Mouse (Mus musculus) cortical plate, adult 2 months (tissue): Measurements from ENCODE around the gene Akt1. TPM values are rescaled to one million over a fixed set of nuclear protein-coding genes. Genes with fewer than 3 reads are reported as not detected.

Experiments used
- H3K27ac ChIP-seq: fragments of 200-500 bp; 2 replicates; pipeline ENCODE4 v1.5.1; 2012; ENCODE audit warnings: low read length, control low read depth, inconsistent platforms; ENCODE audit not compliant: insufficient read depth
- H3K4me1 ChIP-seq: fragments of 200-500 bp; 2 replicates; pipeline ENCODE4 v1.6.1; 2011; ENCODE audit warnings: low read length; ENCODE audit not compliant: control insufficient read depth, insufficient read depth
- H3K4me3 ChIP-seq: fragments of 200-500 bp; 2 replicates; pipeline ENCODE4 v1.5.1; 2011; ENCODE audit warnings: mild to moderate bottlenecking, low read length, control low read depth; ENCODE audit not compliant: insufficient read depth
- CTCF ChIP-seq: fragments of 200-500 bp; IDR thresholded peaks from 2 replicates; pipeline ENCODE4 v1.5.1; 2011; ENCODE audit warnings: mild to moderate bottlenecking, control low read depth, low read length; ENCODE audit not compliant: insufficient read depth; ENCODE audit errors: extremely low read depth
- POLR2A ChIP-seq: fragments of 200-500 bp; IDR thresholded peaks from 2 replicates; pipeline ENCODE4 v1.6.1; 2011; ENCODE audit warnings: mild to moderate bottlenecking, low read length, control low read depth; ENCODE audit not compliant: insufficient read depth; ENCODE audit errors: extremely low read depth
- polyA plus RNA-seq: library from polyadenylated mRNA; depleted of rRNA; stranded (reverse); fragments of >200 nt; gene quantifications from 2 replicates; pipeline ENCODE4 v1.2.3, GENCODE M21; 2012

Akt1 gene
- polyA plus RNA-seq, 1 experiment: 168 TPM

DNA sequence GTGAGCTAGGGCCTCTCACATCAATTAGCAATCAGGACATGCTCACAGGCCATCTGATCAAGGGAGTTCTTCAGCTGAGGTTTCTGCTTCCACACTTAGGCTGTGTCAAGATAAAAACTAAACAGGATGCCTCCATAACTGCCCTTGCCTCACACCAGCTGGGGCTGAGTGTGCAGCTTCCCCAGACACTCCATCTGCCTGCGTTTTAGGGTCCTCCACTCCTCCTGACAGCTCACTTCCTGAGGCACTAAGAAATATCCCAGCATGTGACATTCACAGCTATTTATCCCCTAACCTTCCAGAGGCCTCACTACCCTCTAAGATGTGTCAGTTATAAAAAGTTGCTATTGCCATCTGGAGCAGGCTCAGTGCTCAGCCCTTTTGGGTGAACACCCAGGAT, 43.2 kb downstream of the Akt1 start:
- Histone ChIP-seq H3K4me1 (no peaks in the 10 kb centered on the region), H3K4me3 (no peak overlapping the region), H3K27ac (no peak overlapping the region)
- TF ChIP-seq POLR2A (no peak), CTCF (no peak)

DNA sequence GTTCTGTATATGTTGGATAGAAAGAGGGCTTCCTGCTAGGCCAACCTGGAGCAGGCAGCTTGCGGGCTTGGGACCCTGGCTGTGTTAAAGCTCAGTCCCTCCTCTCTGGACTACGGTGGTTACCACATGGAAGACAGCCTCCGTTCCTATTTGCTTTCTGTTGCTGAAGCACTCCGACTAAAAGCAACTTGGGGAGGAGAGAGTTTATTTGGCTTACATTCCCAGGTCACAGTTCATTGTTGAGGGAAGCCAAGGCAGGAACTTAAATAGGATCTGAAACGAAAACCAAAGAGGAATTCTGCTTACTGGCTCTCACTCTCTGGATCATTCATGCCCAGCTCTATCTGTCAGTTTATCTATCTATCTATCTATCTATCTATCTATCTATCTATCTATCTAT, 43.9 kb downstream of the Akt1 start:
- Histone ChIP-seq H3K27ac (no peak overlapping the region), H3K4me3 (no peak overlapping the region), H3K4me1 (no peaks in the 10 kb centered on the region)
- TF ChIP-seq POLR2A (no peak), CTCF (no peak)

DNA sequence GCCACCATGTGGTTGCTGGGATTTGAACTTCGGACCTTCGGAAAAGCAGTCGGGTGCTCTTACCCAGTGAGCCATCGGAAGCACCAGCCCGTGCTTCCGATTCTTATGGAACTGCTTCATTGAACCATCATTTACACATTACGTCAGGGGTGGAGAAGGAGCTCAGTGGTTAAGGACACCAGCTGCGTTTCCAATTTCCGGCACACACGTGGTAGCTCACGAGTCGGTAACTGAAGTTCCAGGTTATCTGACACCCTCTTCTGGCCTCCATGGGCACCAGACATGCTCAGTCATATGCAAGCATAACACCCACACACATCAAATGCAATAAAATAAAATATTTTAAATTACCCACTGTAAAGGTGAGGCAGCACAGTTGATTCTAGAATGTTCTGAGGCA, 44.7 kb downstream of the Akt1 start:
- no peak for TF ChIP-seq POLR2A
- TF ChIP-seq CTCF: no peak
- H3K4me3 ChIP-seq: no peak overlapping the region
- no peaks in the 10 kb centered on the region for H3K4me1 ChIP-seq
- no peak overlapping the region for H3K27ac ChIP-seq

DNA sequence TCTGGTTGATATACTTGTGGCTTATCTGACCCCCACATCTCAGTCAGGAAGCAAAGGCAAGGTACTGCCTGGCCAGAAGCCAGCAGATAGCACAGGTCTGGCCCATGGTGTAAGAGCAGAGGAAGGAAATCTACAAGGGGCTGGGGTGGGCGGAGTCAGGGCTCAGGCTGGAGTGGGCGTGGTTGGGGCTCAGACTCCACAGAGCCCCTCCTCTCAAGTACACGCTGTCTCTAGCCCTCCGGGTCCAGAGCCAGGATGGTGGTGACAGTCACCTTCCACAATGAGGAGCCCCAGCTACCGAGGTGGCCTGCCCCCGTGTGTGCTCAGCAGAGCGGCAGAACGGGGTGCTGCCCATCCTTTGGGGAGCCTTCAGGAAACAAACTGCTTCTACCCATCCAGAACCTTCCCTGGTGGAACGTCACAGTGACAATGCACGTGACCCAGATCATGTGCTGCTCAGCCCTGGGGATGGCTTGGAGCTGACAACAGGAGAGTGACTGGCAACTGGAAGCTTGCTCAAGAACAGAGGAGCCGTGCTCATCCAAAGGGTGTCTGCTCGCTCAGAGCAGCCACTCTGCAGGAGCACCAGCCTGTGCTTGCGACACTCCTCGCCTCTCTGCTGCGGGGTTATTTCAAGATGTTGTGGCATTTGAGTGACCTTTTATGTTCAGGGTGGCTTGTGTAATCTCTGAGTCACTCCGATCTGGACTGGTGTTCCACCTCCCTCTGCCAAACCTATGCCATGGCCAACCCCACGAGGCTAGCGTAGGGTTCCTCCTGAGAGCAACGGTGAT, 45.6 kb downstream of the Akt1 start:
- no peak for TF ChIP-seq CTCF
- peak; percentile 58; the same call in 1 of the 2 replicates for TF ChIP-seq POLR2A
- Histone ChIP-seq H3K4me3 (no peak overlapping the region), H3K4me1 (no peaks in the 10 kb centered on the region), H3K27ac (peak overlapping the region; percentile 20; the same call in 1 of the 2 replicates)

DNA sequence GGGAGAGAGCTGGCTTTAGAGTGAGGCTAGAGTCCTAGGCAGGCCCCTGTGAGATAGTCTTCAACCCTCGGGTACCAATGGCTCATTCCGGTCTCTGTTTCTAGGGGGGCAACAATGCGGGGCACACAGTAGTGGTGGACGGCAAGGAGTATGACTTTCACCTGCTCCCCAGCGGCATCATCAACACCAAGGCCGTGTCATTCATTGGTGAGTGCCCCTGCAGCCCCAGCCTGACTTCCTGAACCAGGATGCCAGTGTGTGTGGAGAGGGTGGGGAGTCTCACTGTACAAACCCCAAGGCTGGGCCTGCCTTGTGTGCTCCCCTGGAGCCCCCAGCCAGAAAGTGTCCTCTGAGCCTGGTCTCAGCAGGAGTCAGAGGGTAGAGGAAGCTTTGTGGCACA, 46.5 kb downstream of the Akt1 start:
- Histone ChIP-seq H3K4me3 (no peak overlapping the region), H3K4me1 (no peaks in the 10 kb centered on the region), H3K27ac (no peak overlapping the region)
- TF ChIP-seq POLR2A (no peak), CTCF (no peak)

DNA sequence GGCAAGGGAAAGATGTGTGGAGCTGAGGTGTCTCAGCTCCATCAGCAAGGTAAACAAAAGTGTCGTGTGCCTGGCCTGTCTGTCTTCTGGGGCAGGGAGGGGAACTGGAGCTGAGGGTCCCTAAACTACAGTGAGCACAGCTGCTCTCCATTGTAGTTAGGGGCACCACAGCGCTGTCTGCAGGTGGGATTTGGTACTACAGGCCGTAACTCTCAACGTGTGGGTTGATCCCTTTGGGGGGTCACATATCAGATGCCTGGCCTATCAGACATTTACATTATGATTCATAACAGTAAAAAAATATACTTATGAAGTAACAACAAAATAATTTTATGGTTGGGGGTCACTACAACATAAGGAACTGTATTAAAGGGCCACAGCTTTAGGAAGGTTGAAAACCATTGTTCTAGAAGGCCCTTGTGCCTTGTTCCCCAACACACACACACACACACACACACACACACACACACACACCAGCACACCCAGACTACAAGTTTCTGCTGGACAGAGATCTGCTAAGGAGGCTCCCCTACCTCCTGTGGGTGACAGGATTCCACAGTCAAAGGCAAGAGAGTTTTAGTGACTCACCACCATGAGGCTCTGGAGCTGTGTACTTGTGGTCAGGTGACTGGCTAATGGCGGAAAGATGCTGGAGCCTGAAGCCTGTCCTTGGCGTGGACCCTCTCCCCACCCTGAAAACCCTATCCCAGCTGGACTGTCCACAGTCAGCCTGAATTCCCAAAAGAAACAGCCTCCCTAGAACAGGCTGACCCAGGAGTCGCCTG, 47.4 kb downstream of the Akt1 start:
- TF ChIP-seq POLR2A (no peak), CTCF (peak; percentile 51)
- no peaks in the 10 kb centered on the region for H3K4me1 ChIP-seq
- H3K4me3 ChIP-seq: no peak overlapping the region
- H3K27ac ChIP-seq: no peak overlapping the region

DNA sequence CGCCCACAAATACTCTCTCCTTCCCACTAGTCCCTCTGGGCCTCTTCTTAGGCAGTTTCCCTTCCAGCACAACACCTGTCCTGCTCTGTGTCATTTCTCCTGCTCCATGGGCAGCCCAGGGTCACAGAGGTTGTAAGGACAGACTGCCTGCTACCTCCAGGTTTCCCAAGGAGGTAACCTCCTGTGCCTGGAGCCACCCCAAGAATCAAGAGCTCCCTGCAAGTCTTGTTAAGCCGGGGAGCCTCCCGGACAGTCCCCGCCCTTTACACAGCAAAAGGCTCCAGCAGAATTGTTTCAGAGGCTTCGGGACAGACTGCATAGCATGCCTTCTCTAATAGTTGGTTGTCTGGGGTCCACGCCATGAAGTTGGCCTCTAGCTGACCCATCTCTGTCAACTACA, 48.2 kb downstream of the Akt1 start:
- no peaks in the 10 kb centered on the region for H3K4me1 ChIP-seq
- H3K27ac ChIP-seq: no peak overlapping the region
- TF ChIP-seq CTCF (no peak), POLR2A (no peak)
- H3K4me3 ChIP-seq: no peak overlapping the region

DNA sequence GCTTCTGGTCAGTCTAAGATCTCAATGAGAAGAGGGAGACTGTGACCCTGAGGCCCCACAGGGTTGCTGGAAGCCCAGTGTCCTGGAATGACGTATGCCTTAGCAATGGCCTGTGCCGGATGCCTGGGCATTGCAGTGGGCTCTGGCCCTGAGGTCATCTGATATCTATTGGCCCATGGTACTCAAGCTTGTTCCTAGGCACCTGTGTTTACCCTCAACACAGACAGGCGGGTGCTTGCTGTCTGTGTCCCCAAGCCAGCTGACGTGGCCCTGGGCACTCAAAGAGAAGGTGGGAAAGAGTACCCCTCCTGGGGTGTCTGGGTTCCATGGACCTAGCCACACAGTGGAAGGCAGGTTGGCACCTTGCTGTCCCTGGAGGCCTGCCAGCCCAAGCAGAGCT, 49.0 kb downstream of the Akt1 start:
- TF ChIP-seq CTCF: no peak
- no peak for TF ChIP-seq POLR2A

DNA sequence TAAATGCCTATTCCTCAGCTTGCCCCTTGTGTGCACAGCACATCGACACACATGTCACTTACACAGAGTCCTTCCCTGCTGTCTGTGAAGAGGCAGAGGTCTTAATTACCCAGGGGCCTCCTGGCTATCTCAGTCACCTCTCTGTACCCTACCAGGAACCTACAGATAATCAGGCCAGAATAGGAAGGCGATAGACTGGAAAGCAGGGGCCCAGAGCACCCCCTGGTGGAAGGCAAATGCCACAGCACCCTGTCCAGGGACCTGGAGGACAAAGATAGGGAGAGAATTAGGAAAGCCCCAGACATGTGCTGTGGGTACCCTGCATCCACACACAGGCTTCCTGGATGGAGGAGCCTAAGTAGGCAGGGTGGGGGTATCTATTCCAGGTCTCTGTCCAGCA, 50.9 kb downstream of the Akt1 start:
- Histone ChIP-seq H3K27ac (no peak overlapping the region), H3K4me3 (no peak overlapping the region), H3K4me1 (peaks cover 2% of the 10 kb centered on the region; the same call in 1 of the 2 replicates)
- TF ChIP-seq CTCF (peak; percentile 88), POLR2A (no peak)

More for the DNA sequence above, 49.0 kb downstream of the Akt1 start:
- Histone ChIP-seq H3K27ac (no peak overlapping the region), H3K4me1 (no peaks in the 10 kb centered on the region), H3K4me3 (no peak overlapping the region)
